Mouse (Mus musculus) c-Kit-negative CD71-positive TER-119-positive erythroid progenitor cells, embryonic 14.5 days (primary cell): ENCODE data around the gene Neurl1a.
"Not testable (repeated sequence)": the region's sequence is repeated elsewhere in the genome, so short reads cannot be mapped to it uniquely, and the experiment has no call there.

Source experiments
- DNase-seq: peaks from one replicate; pipeline ENCODE4 v3.0.0-alpha.2; 2013; ENCODE audit warnings: low read depth, low spot score

Gene Neurl1a

GRCm38 (mm10) chr19:47178431-47179271 is at the start of gene Neurl1a:
TSS of gene Neurl1a (plus strand) at chr19:47178820.
- DNase-seq: no peak

GRCm38 (mm10) chr19:47128835-47129234 is 49.8 kb upstream of the Neurl1a start:
- no peak for DNase-seq

GRCm38 (mm10) chr19:47130551-47131125 is 48.0 kb upstream of the Neurl1a start:
- no peak for DNase-seq

- DNase-seq: no peak
These were observed 45.5 kb upstream of the Neurl1a start for GRCm38 (mm10) chr19:47133161-47133560.

- DNase-seq: no peak
These were observed 43.1 kb upstream of the Neurl1a start for GRCm38 (mm10) chr19:47135568-47135967.

GRCm38 (mm10) chr19:47136170-47136569 is 42.5 kb upstream of the Neurl1a start:
- DNase-seq: no peak

GRCm38 (mm10) chr19:47137051-47137581 is 41.5 kb upstream of the Neurl1a start:
- DNase-seq: no peak

GRCm38 (mm10) chr19:47137771-47138421 is 40.7 kb upstream of the Neurl1a start, which contains the start of gene Calhm2:
TSS of gene Calhm2 (minus strand) at chr19:47138294.
- DNase-seq: no peak

- DNase-seq: not testable (repeated sequence)
These were observed 39.0 kb upstream of the Neurl1a start for GRCm38 (mm10) chr19:47139611-47140010.

GRCm38 (mm10) chr19:47142438-47142837 is 36.2 kb upstream of the Neurl1a start:
- DNase-seq: no peak

GRCm38 (mm10) chr19:47144154-47144553 is 34.5 kb upstream of the Neurl1a start, which contains the start of gene Calhm1:
TSS of gene Calhm1 (minus strand) at chr19:47144254.
- DNase-seq: no peak

- DNase-seq: no peak
These were observed 30.3 kb upstream of the Neurl1a start for GRCm38 (mm10) chr19:47148267-47148847.

GRCm38 (mm10) chr19:47149854-47150253 is 28.8 kb upstream of the Neurl1a start:
- no peak for DNase-seq

- no peak for DNase-seq
These were observed 27.1 kb upstream of the Neurl1a start for GRCm38 (mm10) chr19:47151332-47152061.

- no peak for DNase-seq
These were observed 26.6 kb upstream of the Neurl1a start for GRCm38 (mm10) chr19:47152062-47152369.

- DNase-seq: no peak
These were observed 24.9 kb upstream of the Neurl1a start for GRCm38 (mm10) chr19:47153767-47154166.

GRCm38 (mm10) chr19:47157664-47158063 is 21.0 kb upstream of the Neurl1a start, which contains the start of gene Calhm3:
TSS of gene Calhm3 (minus strand) at chr19:47157764.
- no peak for DNase-seq

GRCm38 (mm10) chr19:47161669-47162068 is 17.0 kb upstream of the Neurl1a start:
- no peak for DNase-seq

GRCm38 (mm10) chr19:47163176-47163744 is 15.4 kb upstream of the Neurl1a start:
- no peak for DNase-seq

GRCm38 (mm10) chr19:47166758-47167157 is 11.9 kb upstream of the Neurl1a start:
- DNase-seq: no peak
